ENCODE assay signal across 8 mouse cellular contexts in the genomic region with DNA sequence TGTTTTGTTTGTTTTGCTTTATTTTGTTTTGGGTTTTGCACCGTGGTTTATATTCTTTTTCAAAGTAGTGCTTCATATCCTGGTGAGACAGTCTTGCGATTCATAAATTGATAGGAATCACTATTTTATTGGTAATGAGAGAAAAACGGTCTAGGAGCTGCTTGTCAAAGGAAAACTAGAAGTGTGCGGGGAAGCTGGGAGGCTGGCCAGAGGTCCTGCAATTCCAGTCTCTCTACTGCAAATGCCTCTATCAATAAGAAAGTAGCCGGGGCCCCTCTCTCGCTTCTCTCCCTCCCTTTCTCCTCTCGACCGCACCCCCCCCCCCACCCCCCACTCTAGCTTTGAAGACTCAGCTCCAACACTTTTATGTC. TPM values are rescaled to one million over a fixed set of nuclear protein-coding genes. Genes with fewer than 3 reads are reported as not detected.
DNase-seq lines count a peak whose midpoint lies in the region; ATAC-seq and TF ChIP-seq lines count a peak whose summit lies in the region.

No protein-coding gene starts in this region.

- TF ChIP-seq CTCF in hindbrain, postnatal 0 days (IDR thresholded peaks at IDR 0.05; ENCODE audit: low read depth): no peak

- H3K27ac ChIP-seq in hindbrain, postnatal 0 days: peak overlapping the region; percentile 99; the same call in 1 of the 2 replicates
- H3K27ac ChIP-seq in midbrain, embryonic 12.5 days (replicated peaks): peak overlapping the region; percentile 99

- peak overlapping the region; percentile 61 for H3K4me2 ChIP-seq in hindbrain, postnatal 0 days (ENCODE audit: low read depth, low read length)
- H3K4me2 ChIP-seq in midbrain, embryonic 12.5 days (replicated peaks): peak overlapping the region; percentile 65

- no peak for DNase-seq in cerebellum, adult 9-10 months
- peak; percentile 13 for DNase-seq in right cerebral cortex, postnatal 14 days
- no peak for DNase-seq in right cerebral cortex, postnatal 36 days (ENCODE audit: low spot score in 2 of 2)
- no peak for DNase-seq in hindbrain, postnatal 0 days (ENCODE audit: low spot score)
- DNase-seq in retina, embryonic 14.5 days (ENCODE audit: low spot score): no peak

- ATAC-seq in cerebellum, adult (ENCODE audit: insufficient number of reproducible peaks, low FRiP score, low TSS enrichment): peak; percentile 23
- peak; percentile 68 for ATAC-seq in hindbrain, postnatal 0 days
- ATAC-seq in midbrain, embryonic 12.5 days (ENCODE audit: low FRiP score, low read depth): peak; percentile 47
- no peak for ATAC-seq in activated CD4-positive, CD25-positive, alpha-beta regulatory T cell, adult 4 months

- WGBS in hindbrain, postnatal 0 days: under 1% methylated on average over 7 of the region's 8 CpGs
- WGBS in midbrain, embryonic 12.5 days: 6% methylated on average over 5 of the region's 8 CpGs

- H3K27me3 ChIP-seq in hindbrain, postnatal 0 days (ENCODE audit: insufficient read depth, low read length): no peaks in the 10 kb centered on the region
- H3K27me3 ChIP-seq in midbrain, embryonic 12.5 days: no peaks in the 10 kb centered on the region

- no peaks in the 10 kb centered on the region for H3K36me3 ChIP-seq in hindbrain, postnatal 0 days (ENCODE audit: insufficient read depth, low read length)
- no peaks in the 10 kb centered on the region; the same call in 1 of the 2 replicates for H3K36me3 ChIP-seq in midbrain, embryonic 12.5 days

- H3K9me3 ChIP-seq in hindbrain, postnatal 0 days (ENCODE audit: low read length): no peaks in the 10 kb centered on the region
- H3K9me3 ChIP-seq in midbrain, embryonic 12.5 days: no peaks in the 10 kb centered on the region

- peak overlapping the region; percentile 80 for H3K9ac ChIP-seq in hindbrain, postnatal 0 days (replicated peaks; ENCODE audit: low read length)
- H3K9ac ChIP-seq in midbrain, embryonic 12.5 days (replicated peaks): peak overlapping the region; percentile 44

- H3K4me1 ChIP-seq in hindbrain, postnatal 0 days (ENCODE audit: insufficient read depth, low read length): no peaks in the 10 kb centered on the region
- H3K4me1 ChIP-seq in midbrain, embryonic 12.5 days: peaks cover 12% of the 10 kb centered on the region

- H3K4me3 ChIP-seq in hindbrain, postnatal 0 days (ENCODE audit: low read length): peak overlapping the region; percentile 89
- peak overlapping the region; percentile 86 for H3K4me3 ChIP-seq in midbrain, embryonic 12.5 days

RNA-seq across cellular contexts. Expression of gene 2610301B20Rik, which starts 0.8 kb away (rescaled TPM):
- 27.5 and 30.3 TPM in 2 replicates for total RNA-seq in hindbrain, postnatal 0 days (2014; rRNA removed)
- polyA plus RNA-seq in hindbrain, postnatal 0 days (2015; fragmentation: Nextera tagmentation; extraction: Ambion mirVana): 32.9 and 34.4 TPM in 2 replicates
- 45.7 and 46.9 TPM in 2 replicates for polyA plus RNA-seq in midbrain, embryonic 12.5 days (2016; fragmentation: Nextera tagmentation; extraction: Ambion mirVana)
- 10 to 100 TPM in 1 of 2 experiments, 1 to 10 TPM in 1; 9.6 to 10.4 TPM for polyA plus RNA-seq in activated CD4-positive, CD25-positive, alpha-beta regulatory T cell, adult 4 months (2017; shearing (Covaris generic))
